Mouse (Mus musculus) kidney, postnatal 0 days (tissue): ENCODE data around the gene Tmcc1. TPM values are rescaled to one million over a fixed set of nuclear protein-coding genes. Genes with fewer than 3 reads are reported as not detected.
A peak's percentile ranks its signal among the peaks of the same experiment; 100 is the strongest.
"Not testable (repeated sequence)": the region's sequence is repeated elsewhere in the genome, so short reads cannot be mapped to it uniquely, and the experiment has no call there.

ENCODE experiments used
- ATAC-seq: fragments of 200-750 bp; cut with Nextera tagmentation; replicated peaks from 2 replicates; pipeline ENCODE4 v1.8.0; 2017; ENCODE audit warnings: low read depth, moderate number of reproducible peaks, moderate TSS enrichment, moderate library complexity; ENCODE audit not compliant: low FRiP score
- DNase-seq: peaks from one replicate; pipeline ENCODE4 v3.0.0-alpha.2; 2016; ENCODE audit warnings: low spot score
- H3K27ac ChIP-seq: fragments of 300-500 bp; sonication (generic); 2 replicates; pipeline ENCODE4 v1.5.1; 2014; ENCODE audit warnings: mild to moderate bottlenecking
- H3K27me3 ChIP-seq: fragments of 300-500 bp; sonication (generic); 2 replicates; pipeline ENCODE4 v1.6.1; 2014; ENCODE audit warnings: low read length, mixed read lengths; ENCODE audit not compliant: insufficient read depth
- H3K36me3 ChIP-seq: fragments of 300-500 bp; sonication (generic); 2 replicates; pipeline ENCODE4 v1.6.1; 2014; ENCODE audit warnings: low read length, mixed read lengths; ENCODE audit not compliant: insufficient read depth
- H3K4me1 ChIP-seq: fragments of 300-500 bp; sonication (generic); replicated peaks from 2 replicates; pipeline ENCODE4 v1.6.1; 2014; ENCODE audit warnings: antibody characterized with exemption, low read length, mixed read lengths; ENCODE audit not compliant: insufficient read depth
- H3K4me2 ChIP-seq: fragments of 300-500 bp; sonication (generic); 2 replicates; pipeline ENCODE4 v1.6.1; 2014; ENCODE audit warnings: mild to moderate bottlenecking, low read length, moderate library complexity, mixed read lengths
- H3K4me3 ChIP-seq: fragments of 300-500 bp; sonication (generic); replicated peaks from 2 replicates; pipeline ENCODE4 v1.5.1; 2014; ENCODE audit warnings: low read depth, low read length
- H3K9ac ChIP-seq: fragments of 300-500 bp; sonication (generic); 2 replicates; pipeline ENCODE4 v1.6.1; 2014; ENCODE audit warnings: low read depth, low read length
- H3K9me3 ChIP-seq: fragments of 300-500 bp; sonication (generic); replicated peaks from 2 replicates; pipeline ENCODE4 v1.6.1; 2016; ENCODE audit warnings: low read length, inconsistent platforms, mixed read lengths
- CTCF ChIP-seq: IDR thresholded peaks from 2 replicates; pipeline ENCODE4 v1.5.1; 2016; ENCODE audit warnings: antibody characterized with exemption, low read depth, mild to moderate bottlenecking, moderate library complexity
- WGBS: fragments of 180-500 bp; shearing (Covaris S2); extraction: QIAGEN DNeasy Blood & Tissue Kit; methylation state at CpG from one replicate; pipeline ENCODE4 v1.1.7; 2014; 5-methylcytosine and 5-hydroxymethylcytosine counted together
- polyA plus RNA-seq: library from polyadenylated mRNA; unstranded; fragments of >200 nt; fragmentation: Nextera tagmentation; extraction: Ambion mirVana; gene quantifications from 2 replicates; pipeline ENCODE4 v1.2.1, GENCODE M21; 2015

Gene Tmcc1
- polyA plus RNA-seq, 1 experiment from 2014 or later, result 6.9 TPM

GRCm38 (mm10) chr6:116116634-116117033 lies 76.7 kb downstream of the Tmcc1 start:
- H3K4me2 ChIP-seq, H3K27me3 ChIP-seq, H3K36me3 ChIP-seq, H3K9me3 ChIP-seq, H3K4me3 ChIP-seq, DNase-seq, ATAC-seq, H3K4me1 ChIP-seq, H3K27ac ChIP-seq, H3K9ac ChIP-seq: not testable (repeated sequence)
- 91% methylated on average over 6 of the region's 6 CpGs for WGBS
- peak; percentile 22; the same call in 1 of the 2 replicates for TF ChIP-seq CTCF

- ATAC-seq (no peak), DNase-seq (no peak)
- no peak overlapping the region for H3K4me2 ChIP-seq
- H3K9me3 ChIP-seq, result no peaks in the 10 kb centered on the region
- no peaks in the 10 kb centered on the region for H3K27me3 ChIP-seq
- WGBS, result 86% methylated on average over 4 of the region's 4 CpGs
- no peak overlapping the region for H3K27ac ChIP-seq
- H3K4me3 ChIP-seq, result no peak overlapping the region
- H3K9ac ChIP-seq, result no peak overlapping the region
- TF ChIP-seq CTCF, result no peak
- H3K36me3 ChIP-seq, result no peaks in the 10 kb centered on the region
- H3K4me1 ChIP-seq, result no peaks in the 10 kb centered on the region
Observed at GRCm38 (mm10) chr6:116110588-116110987, 82.7 kb downstream of the Tmcc1 start.

- TF ChIP-seq CTCF, result no peak
- 2% methylated on average over 29 of the region's 29 CpGs for WGBS
Observed at GRCm38 (mm10) chr6:116107471-116108358, 85.6 kb downstream of the Tmcc1 start.

GRCm38 (mm10) chr6:116106967-116107470 lies 86.3 kb downstream of the Tmcc1 start:
- DNase-seq, result peak; percentile 41
- H3K27ac ChIP-seq, result no peak overlapping the region; the same call in 1 of the 2 replicates
- peak overlapping the region; percentile 66; the same call in 1 of the 2 replicates for H3K9ac ChIP-seq
- 11% methylated on average over 6 of the region's 6 CpGs for WGBS
- H3K36me3 ChIP-seq, result no peaks in the 10 kb centered on the region
- H3K27me3 ChIP-seq, result no peaks in the 10 kb centered on the region
- ATAC-seq, result peak; percentile 25; the same call in 1 of the 2 replicates
- no peak for TF ChIP-seq CTCF
- H3K9me3 ChIP-seq, result no peaks in the 10 kb centered on the region
- no peaks in the 10 kb centered on the region for H3K4me1 ChIP-seq
- H3K4me3 ChIP-seq, result peak overlapping the region; percentile 59
- H3K4me2 ChIP-seq, result peak overlapping the region; percentile 78

More at GRCm38 (mm10) chr6:116107471-116108358, 85.6 kb downstream of the Tmcc1 start:
- no peak overlapping the region; the same call in 1 of the 2 replicates for H3K27ac ChIP-seq
- peak overlapping the region; percentile 78 for H3K4me2 ChIP-seq
- H3K9me3 ChIP-seq, result no peaks in the 10 kb centered on the region
- no peaks in the 10 kb centered on the region for H3K36me3 ChIP-seq
- ATAC-seq (peak; percentile 66), DNase-seq (peak; percentile 80)
- H3K4me1 ChIP-seq, result no peaks in the 10 kb centered on the region
- peak overlapping the region; percentile 59 for H3K4me3 ChIP-seq
- no peaks in the 10 kb centered on the region for H3K27me3 ChIP-seq
- H3K9ac ChIP-seq, result peak overlapping the region; percentile 66

GRCm38 (mm10) chr6:116097579-116097978 lies 95.7 kb downstream of the Tmcc1 start:
- H3K27ac ChIP-seq, result no peak overlapping the region
- ATAC-seq, result no peak
- no peak for TF ChIP-seq CTCF
- no peak for DNase-seq
- no peaks in the 10 kb centered on the region for H3K4me1 ChIP-seq
- no peak overlapping the region for H3K4me3 ChIP-seq
- no peak overlapping the region for H3K9ac ChIP-seq
- no peaks in the 10 kb centered on the region for H3K36me3 ChIP-seq
- H3K4me2 ChIP-seq, result no peak overlapping the region
- H3K27me3 ChIP-seq, result no peaks in the 10 kb centered on the region
- WGBS, result 86% methylated on average over 2 of the region's 2 CpGs
- no peaks in the 10 kb centered on the region for H3K9me3 ChIP-seq

- Histone ChIP-seq H3K4me1 (no peaks in the 10 kb centered on the region), H3K27ac (no peak overlapping the region), H3K27me3 (no peaks in the 10 kb centered on the region), H3K4me2 (no peak overlapping the region), H3K9ac (no peak overlapping the region), H3K36me3 (no peaks in the 10 kb centered on the region), H3K4me3 (no peak overlapping the region), H3K9me3 (no peaks in the 10 kb centered on the region)
- DNase-seq (no peak), ATAC-seq (no peak)
- no peak for TF ChIP-seq CTCF
Observed at GRCm38 (mm10) chr6:116089402-116089801, 103.9 kb downstream of the Tmcc1 start.
